Mouse (Mus musculus): ENCODE results near the gene Kif20b.
A peak's percentile ranks its signal among the peaks of the same experiment; 100 is the strongest.

The Kif20b gene

GRCm38 (mm10) chr19:34921652-34922602 is at the start of gene Kif20b:
TSS of gene Kif20b (plus strand) at chr19:34922361.
- DNase-seq (ENCODE audit: low read depth, low spot score), result peak; percentile 92

DNA sequence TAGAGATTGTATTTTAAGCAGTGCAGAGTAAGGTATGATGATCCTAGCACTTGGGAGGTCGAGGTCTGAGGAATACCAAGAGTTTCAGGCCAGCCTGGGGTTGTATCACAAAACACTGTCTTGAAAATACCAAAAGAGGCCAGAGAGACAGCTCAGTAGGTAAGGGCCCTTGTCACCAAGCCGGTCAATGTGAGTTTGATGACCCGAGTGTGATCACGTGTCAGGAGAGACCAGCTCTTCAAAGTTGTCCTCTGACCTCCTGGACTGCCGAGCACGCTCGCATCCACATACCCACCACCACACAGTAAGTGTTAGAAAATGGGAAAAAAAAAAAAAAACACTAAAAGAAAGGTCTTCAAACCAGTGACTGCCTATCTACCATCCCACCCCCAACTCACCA is 45.5 kb upstream of the Kif20b start:
- no peak for DNase-seq (ENCODE audit: low read depth, low spot score)

GRCm38 (mm10) chr19:34877898-34878602 is 44.1 kb upstream of the Kif20b start:
- peak; percentile 95 for DNase-seq (ENCODE audit: low read depth, low spot score)

DNA sequence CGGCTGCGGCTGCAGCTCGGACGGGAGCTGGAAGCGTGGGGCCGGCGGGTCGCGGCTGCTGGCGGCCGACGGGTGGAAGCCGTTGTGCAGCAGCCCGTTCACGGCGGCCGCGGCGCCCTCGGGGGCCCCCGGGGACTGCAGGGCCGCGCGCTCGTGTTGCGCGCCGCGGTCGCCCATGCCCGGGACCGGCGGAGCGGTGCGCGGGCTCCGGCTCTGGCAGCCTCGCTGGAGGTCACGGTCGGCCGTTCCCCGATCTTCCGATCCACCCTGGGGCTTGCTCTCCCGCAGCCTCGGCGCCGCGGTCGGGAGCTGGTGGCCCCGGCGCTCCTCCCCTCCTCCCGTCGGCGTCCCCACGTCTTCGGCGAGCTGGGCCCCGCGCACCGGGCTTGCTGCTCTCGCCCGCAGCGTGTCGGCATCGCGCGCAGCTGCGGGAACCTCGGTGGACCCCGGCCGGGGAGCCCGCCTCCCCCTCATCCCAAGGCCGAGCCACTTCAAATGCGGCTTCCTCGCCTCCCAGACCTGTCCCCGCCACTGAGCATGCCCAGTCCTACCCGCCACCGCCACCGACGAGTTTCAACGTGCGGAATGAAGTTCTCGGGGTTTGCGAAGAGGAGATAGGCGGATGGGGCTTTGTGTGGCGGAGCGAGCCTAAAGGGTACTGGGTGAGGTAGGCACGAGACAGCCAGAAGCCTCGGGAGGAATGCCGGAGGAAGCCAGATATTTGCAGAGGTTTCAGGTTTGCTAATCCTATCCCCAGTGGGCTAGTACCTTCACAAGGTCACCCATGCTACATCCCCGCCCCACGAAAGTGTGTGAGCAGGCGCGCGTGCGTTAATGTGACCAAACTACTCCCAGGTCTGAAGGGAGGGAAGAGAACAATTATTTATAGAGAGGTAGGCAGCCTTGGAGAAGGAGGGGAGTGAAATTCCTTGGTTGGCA is 43.3 kb upstream of the Kif20b start, which contains the start of gene Pank1:
TSS of gene Pank1 (minus strand) at position 853 of the 939 bp plus-strand sequence.
- DNase-seq (ENCODE audit: low read depth, low spot score), result peak; percentile 63

GRCm38 (mm10) chr19:34879624-34880023 is 42.5 kb upstream of the Kif20b start:
- DNase-seq (ENCODE audit: low read depth, low spot score), result no peak

GRCm38 (mm10) chr19:34881160-34881559 is 41.0 kb upstream of the Kif20b start:
- no peak for DNase-seq (ENCODE audit: low read depth, low spot score)

DNA sequence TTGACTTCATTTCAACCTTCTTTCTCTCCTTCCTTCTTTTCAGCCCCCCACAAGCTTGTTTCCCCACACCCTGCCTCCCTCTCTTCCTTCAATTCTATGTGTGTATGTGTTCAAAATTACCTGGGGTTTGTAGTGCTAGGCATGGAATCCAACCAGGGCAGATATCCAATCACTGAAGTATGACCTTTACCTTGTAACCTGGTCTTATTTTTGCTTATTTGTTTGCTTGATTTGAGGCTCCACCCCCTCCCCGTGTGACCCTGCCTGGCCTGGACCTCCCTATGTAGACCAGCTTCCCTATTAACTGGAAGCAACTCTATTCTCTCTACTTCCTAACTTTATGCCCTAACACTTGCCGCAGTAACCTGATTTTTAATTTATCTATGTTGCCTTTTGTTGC is 39.7 kb upstream of the Kif20b start:
- DNase-seq (ENCODE audit: low read depth, low spot score), result no peak

DNA sequence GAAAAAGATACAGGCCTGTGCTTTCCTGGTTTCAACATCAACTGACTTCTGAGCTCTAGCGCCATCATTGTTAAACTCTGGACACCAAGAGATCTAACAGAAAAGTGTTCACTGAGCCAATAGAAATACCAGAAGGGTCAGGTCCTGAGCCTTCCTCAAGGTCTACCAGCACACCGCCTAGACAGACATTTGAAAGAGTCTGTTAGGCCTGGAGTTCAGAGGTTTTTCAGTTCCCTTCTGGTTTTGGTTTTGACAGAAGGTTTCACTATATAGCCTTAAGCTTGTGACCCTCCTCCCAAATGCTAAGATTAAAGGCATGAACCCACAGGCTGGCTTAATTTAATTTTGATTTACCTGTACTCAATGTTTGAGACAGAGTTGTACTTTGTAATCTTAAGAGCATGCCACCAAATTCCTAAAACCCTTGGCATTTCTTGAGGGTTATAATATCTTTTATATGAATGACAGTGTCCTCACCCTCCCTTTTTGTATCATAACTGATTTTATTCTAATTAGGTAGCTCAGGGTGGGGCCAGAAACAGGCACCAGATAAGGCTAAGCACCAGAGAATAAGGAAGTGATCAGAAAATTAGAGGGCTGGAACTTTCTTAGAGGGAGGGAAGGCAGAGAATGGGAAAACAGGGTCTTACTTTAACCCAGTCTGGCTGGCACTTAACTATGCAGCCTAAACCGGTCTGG is 38.5 kb upstream of the Kif20b start:
- DNase-seq (ENCODE audit: low read depth, low spot score), result no peak

DNA sequence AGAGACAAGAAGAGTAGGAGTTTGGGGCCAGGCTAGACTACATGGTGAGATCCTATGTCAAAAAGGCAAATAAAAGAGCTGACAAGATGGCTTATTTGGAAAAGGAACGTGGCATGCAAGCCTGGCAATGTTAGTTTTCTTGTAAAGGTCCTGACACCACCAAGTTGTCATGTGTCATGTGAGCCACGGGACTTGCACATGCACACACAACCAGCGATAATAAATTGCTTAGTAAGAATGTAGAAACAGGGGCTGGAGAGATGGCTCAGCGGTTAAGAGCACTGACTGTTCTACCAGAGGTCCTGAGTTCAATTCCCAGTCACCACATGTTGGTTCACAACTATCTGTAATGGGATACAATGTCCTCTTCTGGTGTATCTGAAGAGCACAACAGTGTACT is 35.8 kb upstream of the Kif20b start:
- no peak for DNase-seq (ENCODE audit: low read depth, low spot score)

GRCm38 (mm10) chr19:34890981-34891380 is 31.2 kb upstream of the Kif20b start:
- DNase-seq (ENCODE audit: low read depth, low spot score), result no peak

GRCm38 (mm10) chr19:34891590-34891989 is 30.6 kb upstream of the Kif20b start:
- DNase-seq (ENCODE audit: low read depth, low spot score), result no peak

- DNase-seq (ENCODE audit: low read depth, low spot score), result no peak
Observed at GRCm38 (mm10) chr19:34895082-34895481, 27.1 kb upstream of the Kif20b start.

GRCm38 (mm10) chr19:34897082-34897965 is 24.8 kb upstream of the Kif20b start:
- DNase-seq (ENCODE audit: low read depth, low spot score), result no peak

GRCm38 (mm10) chr19:34898941-34899340 is 23.2 kb upstream of the Kif20b start:
- DNase-seq (ENCODE audit: low read depth, low spot score), result no peak

GRCm38 (mm10) chr19:34901266-34901665 is 20.9 kb upstream of the Kif20b start:
- no peak for DNase-seq (ENCODE audit: low read depth, low spot score)

GRCm38 (mm10) chr19:34901735-34902134 is 20.4 kb upstream of the Kif20b start:
- no peak for DNase-seq (ENCODE audit: low read depth, low spot score)

GRCm38 (mm10) chr19:34904032-34904431 is 18.1 kb upstream of the Kif20b start:
- DNase-seq (ENCODE audit: low read depth, low spot score), result peak; percentile 84

- DNase-seq (ENCODE audit: low read depth, low spot score), result no peak
Observed at GRCm38 (mm10) chr19:34905424-34905823, 16.7 kb upstream of the Kif20b start.

GRCm38 (mm10) chr19:34906772-34907171 is 15.4 kb upstream of the Kif20b start:
- no peak for DNase-seq (ENCODE audit: low read depth, low spot score)

DNA sequence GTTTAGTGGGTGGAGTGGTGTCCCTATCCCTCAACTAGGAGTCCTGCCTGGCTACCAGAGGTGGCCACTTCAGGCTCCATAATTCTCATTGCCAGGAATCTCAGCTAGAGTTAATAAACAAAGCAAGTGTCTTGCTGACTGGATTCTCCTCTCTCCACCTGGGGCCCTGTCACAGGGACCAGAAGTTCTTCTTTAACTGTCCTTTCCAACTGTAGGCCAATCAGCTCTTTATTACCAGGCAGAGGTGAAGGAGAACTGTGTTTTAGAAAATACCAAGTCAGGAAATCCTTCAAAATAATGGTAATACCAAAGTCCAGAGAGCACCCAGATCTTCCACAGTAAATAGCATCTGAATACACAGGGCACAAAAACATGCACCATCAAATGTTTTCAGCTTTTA is 9.8 kb upstream of the Kif20b start:
- no peak for DNase-seq (ENCODE audit: low read depth, low spot score)

All from ES-CJ7 (cell line).